Mouse (Mus musculus) embryonic stem cell, embryonic (primary cell): ENCODE measurements around the gene Notch4.

Experiments used
- CTCF ChIA-PET, 4 experiments: fragments of 300-600 bp in 2 of 4; fragments of 350-600 bp in 2 of 4; sonication (Branson Sonifier 250); formaldehyde crosslinking; loops; one replicate each; lab custom pipeline; 2022; ENCODE audit warnings: inconsistent platforms in 2 of 4; lab: Charles Lee
- POLR2A ChIA-PET, 4 experiments: fragments of 300-600 bp in 2 of 4; fragments of 350-600 bp in 2 of 4; sonication (Branson Sonifier 250); formaldehyde crosslinking; loops; one replicate each; lab custom pipeline; 2022; ENCODE audit warnings: antibody characterized with exemption in 4 of 4, inconsistent platforms in 1 of 4; lab: Charles Lee

The Notch4 gene

GRCm38 (mm10) chr17:34597566-34598095 lies 33.6 kb downstream of the Notch4 start, which contains the start of gene Ager:
Gene Ager, plus strand, starts transcription at chr17:34597862.
- POLR2A ChIA-PET, result interaction anchor here in 3 of 4 experiments (0.6 to 9.3 kb wide), 6 partner anchors 8 to 565 kb away, joined by 3 to 102 read pairs (median 3); partner anchors contain the start of genes Gpsm3 (in 2 of the 3), Pbx2 (in 2 of the 3), Fkbpl (in 1 of the 3) and H2-DMa (in 1 of the 3)
- CTCF ChIA-PET, result interaction anchor here in 3 of 4 experiments (0.7 to 2.2 kb wide), 4 partner anchors 21 to 485 kb away, joined by 3 to 7 read pairs (median 6); no protein-coding TSS in a partner anchor

GRCm38 (mm10) chr17:34599891-34600290 lies 35.8 kb downstream of the Notch4 start:
- ChIA-PET POLR2A (interaction anchor here in 3 of 4 experiments (0.6 to 9.3 kb wide), 7 partner anchors 10 to 776 kb away, joined by 3 to 102 read pairs (median 5); partner anchors contain the start of genes Gpsm3 (in 2 of the 3), Pbx2 (in 2 of the 3), Ndufa7 (in 1 of the 3) and Rps28 (in 1 of the 3)), CTCF (interaction anchor here in 2 of 4 experiments (1.2 to 1.6 kb wide), 3 partner anchors 19 to 44 kb away, joined by 3 to 6 read pairs (median 4); no protein-coding TSS in a partner anchor)

GRCm38 (mm10) chr17:34601796-34602195 lies 37.7 kb downstream of the Notch4 start:
- ChIA-PET POLR2A (interaction anchor here in 2 of 4 experiments (1.6 to 9.3 kb wide), 5 partner anchors 8 to 39 kb away, joined by 4 to 102 read pairs (median 6); partner anchors contain the start of genes Gpsm3 (in 2 of the 2) and Pbx2 (in 2 of the 2)), CTCF (no interaction called here)

GRCm38 (mm10) chr17:34603375-34604060 lies 39.5 kb downstream of the Notch4 start, which contains the start of gene Rnf5:
Gene Rnf5, minus strand, starts transcription at chr17:34603690.
- ChIA-PET POLR2A (interaction anchor here (0.6 to 9.3 kb wide), 59 partner anchors 8 to 653 kb away, joined by 3 to 102 read pairs (median 6); partner anchors contain the start of genes Gpsm3 (in 4 of the 4), Pbx2 (in 4 of the 4), H2-DMa (in 3 of the 4) and Fkbpl (in 2 of the 4)), CTCF (interaction anchor here in 3 of 4 experiments (0.5 to 1.6 kb wide), 19 partner anchors 10 to 698 kb away, joined by 3 to 16 read pairs (median 5); partner anchors contain the start of genes Fkbpl (in 1 of the 3), Gpsm3 (in 1 of the 3) and Pbx2 (in 1 of the 3))

- ChIA-PET POLR2A (interaction anchor here (0.5 to 9.3 kb wide), 63 partner anchors 8 to 1751 kb away, joined by 3 to 102 read pairs (median 6); partner anchors contain the start of genes Gpsm3 (in 4 of the 4), Pbx2 (in 4 of the 4), H2-DMa (in 3 of the 4) and Fkbpl (in 2 of the 4)), CTCF (interaction anchor here (0.5 to 1.6 kb wide), 19 partner anchors 10 to 698 kb away, joined by 3 to 16 read pairs (median 6); partner anchors contain the start of genes Fkbpl (in 1 of the 4), Gpsm3 (in 1 of the 4) and Pbx2 (in 1 of the 4))
Observed at GRCm38 (mm10) chr17:34604061-34604508, 40.0 kb downstream of the Notch4 start, which contains the start of gene Agpat1. Gene Agpat1, plus strand, starts transcription at chr17:34604262.

- ChIA-PET CTCF (interaction anchor here (0.6 to 1.6 kb wide), 11 partner anchors 12 to 469 kb away, joined by 3 to 16 read pairs (median 6); partner anchors contain the start of genes Fkbpl (in 1 of the 4), Gpsm3 (in 1 of the 4) and Pbx2 (in 1 of the 4)), POLR2A (interaction anchor here (0.5 to 9.3 kb wide), 51 partner anchors 9 to 1751 kb away, joined by 3 to 102 read pairs (median 7); partner anchors contain the start of genes Gpsm3 (in 3 of the 4), Pbx2 (in 3 of the 4), Atf6b (in 2 of the 4) and Fkbpl (in 2 of the 4))
Observed at GRCm38 (mm10) chr17:34604511-34605237, 40.6 kb downstream of the Notch4 start.

GRCm38 (mm10) chr17:34605609-34606008 lies 41.5 kb downstream of the Notch4 start:
- POLR2A ChIA-PET, result interaction anchor here in 3 of 4 experiments (0.6 to 9.3 kb wide), 39 partner anchors 9 to 1216 kb away, joined by 3 to 102 read pairs (median 5); partner anchors contain the start of genes Atf6b (in 3 of the 3), Fkbpl (in 3 of the 3), Gpsm3 (in 3 of the 3) and Pbx2 (in 3 of the 3)
- CTCF ChIA-PET, result interaction anchor here in 3 of 4 experiments (0.6 to 1.1 kb wide), 9 partner anchors 13 to 470 kb away, joined by 3 to 6 read pairs (median 4); partner anchors contain the start of gene Pbx2 (in 1 of the 3)

GRCm38 (mm10) chr17:34606186-34607039 lies 42.3 kb downstream of the Notch4 start:
- ChIA-PET CTCF (interaction anchor here in 2 of 4 experiments (0.6 to 1.1 kb wide), 4 partner anchors 13 to 356 kb away, joined by 4 to 5 read pairs (median 5); no protein-coding TSS in a partner anchor), POLR2A (interaction anchor here in 3 of 4 experiments (0.8 to 9.3 kb wide), 28 partner anchors 8 to 651 kb away, joined by 3 to 102 read pairs (median 6); partner anchors contain the start of genes Fkbpl (in 3 of the 3), Gpsm3 (in 3 of the 3), Pbx2 (in 3 of the 3) and Atf6b (in 2 of the 3))

- POLR2A ChIA-PET, result no interaction called here
- CTCF ChIA-PET, result no interaction called here
Observed at GRCm38 (mm10) chr17:34607997-34608396, 43.9 kb downstream of the Notch4 start.

GRCm38 (mm10) chr17:34611050-34611449 lies 47.0 kb downstream of the Notch4 start:
- ChIA-PET CTCF (no interaction called here), POLR2A (no interaction called here)

- CTCF ChIA-PET, result no interaction called here
- POLR2A ChIA-PET, result interaction anchor here in 1 of 4 experiments (1.2 to 2.5 kb wide), 2 partner anchors 9 to 19 kb away, joined by 4 to 10 read pairs; partner anchors contain the start of genes Agpat1 and Rnf5
Observed at GRCm38 (mm10) chr17:34613054-34613645, 49.1 kb downstream of the Notch4 start.

- ChIA-PET POLR2A (interaction anchor here in 3 of 4 experiments (0.9 to 2.5 kb wide), 9 partner anchors 8 to 41 kb away, joined by 3 to 20 read pairs (median 3); partner anchors contain the start of genes Agpat1 (in 2 of the 3), Rnf5 (in 2 of the 3), Gpsm3 (in 1 of the 3) and Pbx2 (in 1 of the 3)), CTCF (interaction anchor here in 1 of 4 experiments (1.6 kb wide), 1 partner anchor 10 kb away, joined by 4 read pairs; no protein-coding TSS in a partner anchor)
Observed at GRCm38 (mm10) chr17:34613830-34614229, 49.8 kb downstream of the Notch4 start.

GRCm38 (mm10) chr17:34615871-34616270 lies 51.8 kb downstream of the Notch4 start, which contains the start of gene Egfl8:
Gene Egfl8, minus strand, starts transcription at chr17:34615971.
- CTCF ChIA-PET, result interaction anchor here in 1 of 4 experiments (1.5 kb wide), 1 partner anchor 44 kb away, joined by 4 read pairs; no protein-coding TSS in a partner anchor
- POLR2A ChIA-PET, result interaction anchor here in 1 of 4 experiments (2.2 kb wide), 1 partner anchor 11 kb away, joined by 20 read pairs; the partner anchor contains the start of genes Agpat1 and Rnf5

GRCm38 (mm10) chr17:34618999-34619398 lies 54.9 kb downstream of the Notch4 start:
- ChIA-PET CTCF (interaction anchor here (0.5 to 1.9 kb wide), 73 partner anchors 8 to 727 kb away, joined by 3 to 30 read pairs (median 4); partner anchors contain the start of genes Atf6b (in 3 of the 4), Ager (in 2 of the 4), Agpat1 (in 2 of the 4) and Fkbpl (in 2 of the 4)), POLR2A (interaction anchor here (0.6 to 3.1 kb wide), 23 partner anchors 9 to 582 kb away, joined by 3 to 34 read pairs (median 4); partner anchors contain the start of genes Agpat1 (in 3 of the 4), Rnf5 (in 3 of the 4), Atf6b (in 1 of the 4) and Fkbpl (in 1 of the 4))
